Mouse (Mus musculus) neural tube, embryonic 11.5 days (tissue): ENCODE data around the gene Srrm2. TPM values are rescaled to one million over a fixed set of nuclear protein-coding genes. Genes with fewer than 3 reads are reported as not detected.

ENCODE experiments used
- ATAC-seq: fragments of 200-750 bp; cut with Nextera tagmentation; 2 replicates; pipeline ENCODE4 v1.8.0; 2017; ENCODE audit warnings: moderate number of reproducible peaks, mild to moderate bottlenecking, moderate TSS enrichment, moderate library complexity; ENCODE audit not compliant: insufficient read depth, low FRiP score, low TSS enrichment
- DNase-seq: peaks from one replicate; pipeline ENCODE4 v3.0.0-alpha.2; 2015; ENCODE audit warnings: low spot score
- H3K27ac ChIP-seq: fragments of 300-500 bp; sonication (generic); 2 replicates; pipeline ENCODE4 v1.5.1; 2014; ENCODE audit warnings: low read depth, mild to moderate bottlenecking, low read length
- H3K27me3 ChIP-seq: fragments of 300-500 bp; sonication (generic); 2 replicates; pipeline ENCODE4 v1.6.1; 2014; ENCODE audit warnings: mild to moderate bottlenecking, low read length, mixed read lengths; ENCODE audit not compliant: control insufficient read depth, insufficient read depth
- H3K36me3 ChIP-seq: fragments of 300-500 bp; sonication (generic); 2 replicates; pipeline ENCODE4 v1.6.1; 2014; ENCODE audit warnings: mild to moderate bottlenecking, low read length, moderate library complexity, mixed read lengths; ENCODE audit not compliant: control insufficient read depth, insufficient read depth
- H3K4me1 ChIP-seq: fragments of 300-500 bp; sonication (generic); 2 replicates; pipeline ENCODE4 v1.6.1; 2014; ENCODE audit warnings: low read length, mixed read lengths; ENCODE audit not compliant: control insufficient read depth, insufficient read depth
- H3K4me2 ChIP-seq: fragments of 300-500 bp; sonication (generic); 2 replicates; pipeline ENCODE4 v1.6.1; 2014; ENCODE audit warnings: low read depth, mild to moderate bottlenecking, moderate library complexity
- H3K4me3 ChIP-seq: fragments of 300-500 bp; sonication (generic); 2 replicates; pipeline ENCODE4 v1.5.1; 2014; ENCODE audit warnings: low read depth, low read length
- H3K9ac ChIP-seq: fragments of 300-500 bp; sonication (generic); 2 replicates; pipeline ENCODE4 v1.6.1; 2014; ENCODE audit warnings: mild to moderate bottlenecking, low read length
- H3K9me3 ChIP-seq: fragments of 300-500 bp; sonication (generic); 2 replicates; pipeline ENCODE4 v1.6.1; 2016; ENCODE audit warnings: low read length; ENCODE audit not compliant: control insufficient read depth
- WGBS: fragments of 180-500 bp; shearing (Covaris S2); extraction: QIAGEN DNeasy Blood & Tissue Kit; methylation state at CpG from one replicate; pipeline ENCODE4 v1.1.7; 2014; 5-methylcytosine and 5-hydroxymethylcytosine counted together
- polyA plus RNA-seq: library from polyadenylated mRNA; unstranded; fragments of >200 nt; fragmentation: Nextera tagmentation; extraction: Ambion mirVana; gene quantifications from 2 replicates; pipeline ENCODE4 v1.2.1, GENCODE M21; 2014

The Srrm2 gene
- polyA plus RNA-seq, 1 experiment from 2014 or later: 399 TPM

DNA sequence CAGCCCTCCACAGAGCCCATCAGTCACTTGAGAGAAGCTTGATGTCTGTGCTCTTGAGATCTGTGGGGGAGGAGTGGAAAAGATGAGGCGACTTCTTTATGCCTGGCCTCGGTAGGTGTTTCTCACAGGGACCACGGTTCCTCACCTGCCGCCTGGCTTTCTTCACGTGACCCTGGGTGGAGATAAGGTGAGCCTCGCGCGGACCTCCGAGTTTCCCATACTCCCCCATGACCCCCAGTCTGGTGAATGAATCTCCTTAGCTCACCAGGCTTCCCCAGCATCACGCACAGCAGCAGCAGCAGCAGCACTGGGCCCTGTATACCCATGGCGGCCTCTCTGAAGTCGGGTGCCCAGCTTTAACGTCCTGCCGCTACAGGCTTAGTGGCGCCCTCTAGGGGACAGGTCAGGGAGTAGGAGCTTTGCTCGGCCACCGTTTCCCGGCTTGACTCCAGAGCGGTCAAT, 53.5 kb downstream of the Srrm2 start, which contains the start of the genes Prss32 and Prss41:
Gene Prss32, plus strand, starts transcription at position 44 of the 462 bp plus-strand sequence.
Gene Prss41, minus strand, starts transcription at position 361 of the 462 bp plus-strand sequence.
- Histone ChIP-seq H3K36me3 (no peaks in the 10 kb centered on the region), H3K9ac (no peak within 1 kb of the TSS; the same call in none of the 2 replicates), H3K4me2 (peak within 1 kb of the TSS; percentile 33), H3K27me3 (no peaks in the 10 kb centered on the region), H3K4me3 (no peak within 1 kb of the TSS), H3K27ac (no peak within 1 kb of the TSS), H3K4me1 (no peaks in the 10 kb centered on the region), H3K9me3 (no peaks in the 10 kb centered on the region)
- WGBS: 10% methylated on average over 19 of the region's 19 CpGs
- peak; percentile 58 for DNase-seq
- ATAC-seq: no peak

DNA sequence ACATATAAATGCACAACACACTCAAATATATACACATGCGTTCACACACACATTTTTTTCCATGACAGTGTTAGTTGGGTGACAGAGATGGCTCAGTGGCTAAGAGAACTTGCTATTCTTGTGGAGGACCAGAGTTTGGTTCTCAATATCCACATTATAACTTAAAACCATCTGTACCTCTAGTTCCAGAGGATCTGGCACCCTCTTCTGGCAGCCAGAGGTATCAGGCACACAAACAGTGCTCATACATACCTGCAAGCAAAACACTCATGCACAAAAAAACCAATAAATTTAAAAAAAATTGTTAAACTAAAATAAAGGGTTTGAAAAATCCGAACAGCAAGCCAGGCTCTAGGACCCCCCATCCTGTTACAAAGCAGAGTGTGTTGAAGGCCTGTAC, 59.7 kb downstream of the Srrm2 start:
- no peak overlapping the region for H3K4me2 ChIP-seq
- no peak overlapping the region for H3K9ac ChIP-seq
- DNase-seq: no peak
- H3K9me3 ChIP-seq: no peaks in the 10 kb centered on the region
- H3K27ac ChIP-seq: no peak overlapping the region
- H3K4me1 ChIP-seq: no peaks in the 10 kb centered on the region
- H3K4me3 ChIP-seq: no peak overlapping the region
- ATAC-seq: no peak
- H3K27me3 ChIP-seq: no peaks in the 10 kb centered on the region
- WGBS: 55% methylated on average over 2 of the region's 2 CpGs
- no peaks in the 10 kb centered on the region for H3K36me3 ChIP-seq

DNA sequence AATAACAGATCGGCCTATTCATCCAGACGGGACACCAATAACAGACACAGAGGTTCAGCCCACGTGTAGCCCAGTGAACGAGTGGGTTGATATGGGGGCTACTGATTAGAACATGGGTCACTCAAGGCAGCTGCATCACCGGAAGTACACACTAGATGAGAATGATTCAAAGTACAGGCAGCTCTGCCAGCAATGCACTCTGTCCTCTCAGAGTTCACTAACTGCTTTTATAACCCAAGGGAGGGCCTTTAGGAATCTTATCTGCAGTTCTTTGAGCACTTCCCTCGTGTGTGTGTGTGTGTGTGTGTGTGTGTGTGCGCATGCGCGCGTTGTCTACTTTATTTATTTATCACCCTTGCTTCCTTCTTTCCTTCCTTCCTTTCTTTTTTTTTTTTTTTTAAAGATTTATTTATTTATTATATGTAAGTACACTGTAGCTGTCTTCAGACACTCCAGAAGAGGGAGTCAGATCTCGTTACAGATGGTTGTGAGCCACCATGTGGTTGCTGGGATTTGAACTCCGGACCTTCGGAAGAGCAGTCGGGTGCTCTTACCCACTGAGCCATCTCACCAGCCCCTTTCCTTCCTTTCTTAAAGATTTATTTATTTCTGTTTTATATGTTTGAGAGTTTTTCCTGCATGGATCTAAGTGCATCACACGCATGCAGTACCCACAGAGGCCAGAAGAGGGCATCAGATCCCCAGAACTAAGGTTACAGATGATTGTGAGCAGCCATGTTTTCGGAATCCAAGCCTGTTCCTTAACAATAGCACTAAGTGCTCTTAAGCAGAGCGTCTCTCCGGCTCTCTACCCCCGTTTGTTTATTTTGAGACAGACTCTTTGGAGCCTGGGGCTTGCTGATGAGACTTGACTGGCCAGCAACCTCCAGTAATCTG, 60.8 kb downstream of the Srrm2 start:
- Histone ChIP-seq H3K4me3 (no peak overlapping the region), H3K36me3 (no peaks in the 10 kb centered on the region), H3K4me2 (no peak overlapping the region), H3K27ac (no peak overlapping the region), H3K9me3 (no peaks in the 10 kb centered on the region), H3K9ac (no peak overlapping the region), H3K27me3 (no peaks in the 10 kb centered on the region), H3K4me1 (no peaks in the 10 kb centered on the region)
- peak; percentile 77 for DNase-seq
- ATAC-seq: no peak
- 64% methylated on average over 18 of the region's 19 CpGs for WGBS

DNA sequence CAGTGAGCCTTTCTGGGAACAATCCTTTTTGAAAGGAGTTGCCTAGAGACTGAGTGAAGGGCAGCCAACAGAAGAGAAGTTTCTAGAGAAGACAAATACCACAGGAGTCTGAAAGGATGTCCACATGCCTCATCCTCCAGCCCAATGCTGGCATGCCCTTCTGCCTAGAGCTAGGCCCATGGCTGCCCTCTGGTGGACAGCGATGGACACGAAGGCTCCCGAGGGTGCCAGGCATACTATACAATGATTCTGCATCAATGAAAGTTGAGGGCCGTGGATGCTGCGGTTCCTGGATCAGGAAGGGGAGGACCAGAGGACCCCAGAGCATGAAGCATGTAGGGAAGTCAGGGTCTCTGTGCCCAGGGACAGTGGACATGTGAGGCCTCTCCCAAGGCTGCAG, 63.0 kb downstream of the Srrm2 start:
- WGBS: 44% methylated on average over 5 of the region's 5 CpGs
- H3K36me3 ChIP-seq: no peaks in the 10 kb centered on the region
- H3K9ac ChIP-seq: no peak overlapping the region
- peak; percentile 53; the same call in 1 of the 2 replicates for ATAC-seq
- H3K27me3 ChIP-seq: no peaks in the 10 kb centered on the region
- no peak overlapping the region for H3K4me3 ChIP-seq
- no peaks in the 10 kb centered on the region for H3K4me1 ChIP-seq
- H3K27ac ChIP-seq: no peak overlapping the region
- peak; percentile 71 for DNase-seq
- no peak overlapping the region for H3K4me2 ChIP-seq
- H3K9me3 ChIP-seq: no peaks in the 10 kb centered on the region

DNA sequence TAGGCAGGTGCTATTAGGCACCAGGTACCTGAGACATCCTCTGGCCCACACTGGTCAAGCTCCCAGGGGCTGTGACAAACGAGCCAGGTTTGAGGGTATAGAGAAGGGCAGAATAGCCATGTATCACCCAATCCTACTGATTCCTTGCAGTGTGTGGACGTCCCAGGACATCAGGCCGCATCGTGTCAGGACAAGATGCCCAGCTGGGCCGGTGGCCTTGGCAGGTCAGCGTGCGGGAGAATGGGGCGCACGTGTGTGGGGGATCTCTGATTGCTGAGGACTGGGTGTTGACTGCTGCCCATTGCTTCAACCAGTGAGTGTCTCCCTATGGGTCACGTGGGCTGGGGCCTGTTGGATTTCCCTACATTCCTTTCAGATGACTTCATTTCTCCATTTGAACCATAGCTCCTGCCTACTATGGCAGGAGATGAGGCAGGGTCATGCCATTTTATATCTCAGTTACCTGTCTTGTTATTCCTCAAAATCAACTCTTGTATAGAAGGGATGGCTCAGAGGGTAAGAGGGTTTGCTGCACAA, 64.0 kb downstream of the Srrm2 start:
- no peak overlapping the region for H3K4me2 ChIP-seq
- 90% methylated on average over 10 of the region's 10 CpGs for WGBS
- ATAC-seq (no peak), DNase-seq (no peak)
- H3K27me3 ChIP-seq: no peaks in the 10 kb centered on the region
- H3K27ac ChIP-seq: no peak overlapping the region
- no peak overlapping the region for H3K9ac ChIP-seq
- H3K4me1 ChIP-seq: no peaks in the 10 kb centered on the region
- H3K36me3 ChIP-seq: no peaks in the 10 kb centered on the region
- H3K9me3 ChIP-seq: no peaks in the 10 kb centered on the region
- H3K4me3 ChIP-seq: no peak overlapping the region

DNA sequence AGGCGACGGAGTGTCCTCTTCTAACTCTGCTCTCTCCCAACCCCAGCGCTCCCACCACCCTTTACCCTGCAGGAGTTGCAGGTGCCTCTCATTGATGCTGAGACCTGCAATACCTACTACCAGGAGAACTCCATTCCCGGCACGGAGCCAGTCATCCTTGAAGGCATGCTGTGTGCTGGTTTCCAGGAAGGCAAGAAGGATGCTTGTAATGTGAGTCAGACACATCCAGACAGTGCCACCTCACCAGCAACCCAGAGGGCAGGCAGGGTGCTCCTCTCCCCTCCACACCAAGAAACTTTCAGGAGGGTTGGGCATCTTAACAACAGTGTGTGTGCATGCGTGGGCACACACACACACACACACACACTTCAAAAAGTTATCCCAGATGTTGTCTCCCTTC, 66.9 kb downstream of the Srrm2 start:
- 80% methylated on average over 6 of the region's 6 CpGs for WGBS
- H3K27ac ChIP-seq: no peak overlapping the region
- H3K4me3 ChIP-seq: no peak overlapping the region
- no peaks in the 10 kb centered on the region for H3K4me1 ChIP-seq
- no peaks in the 10 kb centered on the region for H3K9me3 ChIP-seq
- H3K9ac ChIP-seq: no peak overlapping the region
- H3K4me2 ChIP-seq: no peak overlapping the region
- no peaks in the 10 kb centered on the region for H3K36me3 ChIP-seq
- H3K27me3 ChIP-seq: no peaks in the 10 kb centered on the region
- no peak for DNase-seq
- no peak for ATAC-seq

DNA sequence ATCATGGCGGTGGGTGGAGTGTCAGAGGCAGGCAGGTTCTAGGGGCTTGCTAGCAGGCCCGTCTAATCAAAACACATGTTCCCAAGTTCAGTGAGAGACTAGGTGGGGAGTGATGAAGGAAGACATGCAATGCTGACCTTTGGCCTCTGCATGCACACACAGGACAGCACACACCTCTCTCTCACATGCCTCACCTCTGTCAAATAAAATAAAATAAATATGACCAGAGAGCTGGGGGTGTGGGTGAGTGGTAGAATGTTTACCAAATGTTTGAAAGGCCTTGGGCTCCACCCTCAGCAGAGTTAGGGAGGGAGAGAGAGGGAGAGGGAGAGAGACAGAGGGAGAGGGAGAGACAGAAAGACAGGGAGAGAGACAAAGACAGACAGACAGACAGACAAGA, 67.6 kb downstream of the Srrm2 start:
- Histone ChIP-seq H3K4me3 (no peak overlapping the region), H3K36me3 (no peaks in the 10 kb centered on the region), H3K9me3 (no peaks in the 10 kb centered on the region), H3K27me3 (no peaks in the 10 kb centered on the region), H3K4me2 (no peak overlapping the region), H3K27ac (no peak overlapping the region), H3K4me1 (no peaks in the 10 kb centered on the region), H3K9ac (no peak overlapping the region)
- 78% methylated on average over 2 of the region's 2 CpGs for WGBS
- DNase-seq (no peak), ATAC-seq (no peak)

DNA sequence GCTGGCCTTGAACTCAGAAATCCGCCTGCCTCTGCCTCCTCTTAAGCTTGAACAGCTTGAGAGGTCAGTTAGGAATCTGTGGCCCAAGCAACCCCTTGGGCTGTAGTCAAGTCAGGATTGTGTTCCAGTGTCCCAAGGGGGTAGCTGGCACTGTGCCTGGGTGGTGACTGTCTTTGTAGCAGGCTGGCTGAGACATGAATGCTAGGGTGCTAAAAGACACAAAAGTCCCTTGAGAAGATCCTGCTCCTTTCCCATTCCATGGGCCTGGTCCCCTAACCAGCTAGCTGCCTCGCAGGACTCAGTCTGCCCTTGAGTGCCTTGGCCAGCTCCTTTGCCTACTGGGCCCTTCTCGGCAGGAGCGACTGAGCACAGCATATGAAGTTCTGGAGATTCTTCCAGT, 72.6 kb downstream of the Srrm2 start:
- Histone ChIP-seq H3K27me3 (no peaks in the 10 kb centered on the region), H3K9me3 (no peaks in the 10 kb centered on the region), H3K4me3 (no peak overlapping the region), H3K4me2 (no peak overlapping the region), H3K36me3 (no peaks in the 10 kb centered on the region), H3K27ac (no peak overlapping the region), H3K9ac (no peak overlapping the region), H3K4me1 (no peaks in the 10 kb centered on the region)
- ATAC-seq: no peak
- no peak for DNase-seq
- WGBS: 89% methylated on average over 4 of the region's 4 CpGs

DNA sequence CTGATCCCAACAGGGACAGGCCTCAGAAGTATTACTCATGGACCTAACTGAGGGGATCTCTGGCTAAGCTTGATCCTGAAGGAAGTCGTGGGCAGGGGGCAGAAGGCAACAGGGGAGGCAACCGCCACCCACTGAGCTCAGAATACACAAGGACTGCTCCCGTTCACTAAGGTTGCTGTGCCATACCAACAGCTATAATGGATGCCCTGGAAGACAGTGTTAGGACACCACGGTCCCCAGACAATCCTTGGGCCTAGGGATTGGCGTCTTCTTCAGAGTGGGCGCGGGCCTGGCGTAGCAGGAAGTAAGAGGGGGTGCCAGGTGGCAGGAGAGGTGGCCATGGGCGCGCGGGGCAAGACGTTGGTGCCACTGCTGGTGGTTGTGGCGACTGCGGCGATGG, 77.4 kb downstream of the Srrm2 start, which contains the start of gene Prss21:
Gene Prss21, plus strand, starts transcription at position 301 of the 400 bp plus-strand sequence.
- Histone ChIP-seq H3K9me3 (no peaks in the 10 kb centered on the region), H3K4me3 (no peak within 1 kb of the TSS; the same call in 1 of the 2 replicates), H3K9ac (no peak within 1 kb of the TSS), H3K27ac (no peak within 1 kb of the TSS), H3K36me3 (no peaks in the 10 kb centered on the region), H3K4me2 (no peak within 1 kb of the TSS), H3K27me3 (no peaks in the 10 kb centered on the region), H3K4me1 (no peaks in the 10 kb centered on the region)
- DNase-seq (no peak), ATAC-seq (no peak)
- WGBS: 79% methylated on average over 15 of the region's 15 CpGs
